Mouse (Mus musculus) ES-E14 (cell line): ENCODE results near the gene Zzz3. TPM values are rescaled to one million over a fixed set of nuclear protein-coding genes. Genes with fewer than 3 reads are reported as not detected.

ENCODE experiments used
- DNase-seq: peaks from one replicate; pipeline ENCODE4 v3.0.0-alpha.2; 2013; ENCODE audit warnings: low read depth, low spot score
- H3K27ac ChIP-seq: 2 replicates; pipeline ENCODE4 v1.5.1; 2012; ENCODE audit warnings: low read depth, mild to moderate bottlenecking, low read length, moderate library complexity, mixed read lengths; ENCODE audit not compliant: poor library complexity, insufficient read depth, severe bottlenecking
- H3K36me3 ChIP-seq: 2 replicates; pipeline ENCODE4 v1.6.1; 2012; ENCODE audit warnings: mild to moderate bottlenecking, low read length, moderate library complexity, mixed read lengths; ENCODE audit not compliant: control insufficient read depth, poor library complexity, insufficient read depth, severe bottlenecking
- H3K4me1 ChIP-seq, 2 experiments: fragments of 150-350 bp in 1 of 2; sonication (generic) in 1 of 2; 2 replicates each; pipeline ENCODE4 v1.6.1; 2012; ENCODE audit warnings: low read length in 2 of 2, mild to moderate bottlenecking in 1 of 2, mixed read lengths in 1 of 2; ENCODE audit not compliant: control insufficient read depth in 2 of 2, insufficient read depth in 2 of 2, poor library complexity in 1 of 2
- H3K4me3 ChIP-seq, 2 experiments: fragments of 150-350 bp in 1 of 2; sonication (generic) in 1 of 2; 2 replicates each; pipeline ENCODE4 v1.5.1; 2012; ENCODE audit warnings: low read length in 2 of 2, low read depth in 1 of 2, mild to moderate bottlenecking in 1 of 2, mixed read lengths in 1 of 2; ENCODE audit not compliant: insufficient read depth in 1 of 2, poor library complexity in 1 of 2, severe bottlenecking in 1 of 2
- H3K9ac ChIP-seq: 2 replicates; pipeline ENCODE4 v1.6.1; 2012; ENCODE audit warnings: low read depth, mild to moderate bottlenecking, low read length, mixed read lengths; ENCODE audit not compliant: poor library complexity, insufficient read depth, severe bottlenecking
- H3K9me3 ChIP-seq: fragments of 150-350 bp; sonication (generic); 2 replicates; pipeline ENCODE4 v1.6.1; 2012; ENCODE audit warnings: low read depth, mild to moderate bottlenecking, low read length; ENCODE audit not compliant: control insufficient read depth, insufficient read depth
- CHD2 ChIP-seq: IDR thresholded peaks from 2 replicates; pipeline ENCODE4 v1.6.1; 2014; ENCODE audit warnings: mild to moderate bottlenecking, low read depth, low read length, inconsistent platforms
- HCFC1 ChIP-seq: IDR thresholded peaks from 2 replicates; pipeline ENCODE4 v1.6.1; 2012; ENCODE audit warnings: low read length, inconsistent platforms, borderline replicate concordance; ENCODE audit not compliant: insufficient read depth
- MAFK ChIP-seq: IDR thresholded peaks from 2 replicates; pipeline ENCODE4 v1.6.1; 2014; ENCODE audit warnings: mild to moderate bottlenecking, low read depth, low read length, inconsistent platforms; ENCODE audit not compliant: insufficient read depth
- ZC3H11A ChIP-seq: IDR thresholded peaks from 2 replicates; pipeline ENCODE4 v1.6.1; 2012; ENCODE audit warnings: low read depth, mild to moderate bottlenecking, inconsistent platforms, low read length, borderline replicate concordance
- ZNF384 ChIP-seq: IDR thresholded peaks from 2 replicates; pipeline ENCODE4 v1.6.1; 2012; ENCODE audit warnings: low read depth, low read length, inconsistent platforms
- in situ Hi-C, 2 experiments: fragments of 600-800 bp; cut with MboI; formaldehyde crosslinking; loops; one replicate each; pipeline ENCODE4 v1.15.1; 2025; ENCODE audit warnings: low sequenced_read_pairs in 2 of 2, inconsistent platforms in 1 of 2; ENCODE audit not compliant: unreplicated experiment in 2 of 2
- total RNA-seq: library from RNA; depleted of rRNA; stranded (reverse); fragments of 300-350 nt; gene quantifications from 2 replicates; pipeline ENCODE4 v1.2.3, GENCODE M21; 2012

The Zzz3 gene
- total RNA-seq, 1 experiment = 40.9 TPM

- H3K9me3 ChIP-seq = no peaks in the 10 kb centered on the region
- TF ChIP-seq MAFK = no peak
- no peak for TF ChIP-seq ZNF384
- TF ChIP-seq HCFC1 = no peak
- TF ChIP-seq CHD2 = no peak
- TF ChIP-seq ZC3H11A = no peak
- H3K36me3 ChIP-seq = no peaks in the 10 kb centered on the region
- no peak overlapping the region for H3K4me3 ChIP-seq
- H3K9ac ChIP-seq = no peak overlapping the region
- in situ Hi-C loops = no loop called here
- no peak overlapping the region for H3K27ac ChIP-seq
- H3K4me1 ChIP-seq = peaks cover 2 to 8% of the 10 kb centered on the region in 2 experiments; a peak in 2 of 4 replicates
- DNase-seq = no peak
Observed at GRCm38 (mm10) chr3:152412362-152412761, 17.1 kb downstream of the Zzz3 start.

GRCm38 (mm10) chr3:152428925-152429324 is 33.7 kb downstream of the Zzz3 start:
- no peak for DNase-seq
- Histone ChIP-seq H3K4me3 (no peak overlapping the region), H3K9me3 (no peaks in the 10 kb centered on the region), H3K9ac (no peak overlapping the region), H3K36me3 (peaks cover 9% of the 10 kb centered on the region), H3K27ac (no peak overlapping the region), H3K4me1 (no peaks in the 10 kb centered on the region)
- TF ChIP-seq MAFK (no peak), CHD2 (no peak), ZC3H11A (no peak), ZNF384 (no peak), HCFC1 (no peak)
- in situ Hi-C loops = no loop called here

GRCm38 (mm10) chr3:152432677-152433076 is 37.4 kb downstream of the Zzz3 start:
- TF ChIP-seq CHD2 (no peak), ZNF384 (no peak), MAFK (no peak), ZC3H11A (no peak), HCFC1 (no peak)
- Histone ChIP-seq H3K4me1 (no peaks in the 10 kb centered on the region), H3K27ac (no peak overlapping the region), H3K36me3 (peaks cover 9% of the 10 kb centered on the region), H3K9ac (no peak overlapping the region), H3K4me3 (no peak overlapping the region), H3K9me3 (no peaks in the 10 kb centered on the region)
- no peak for DNase-seq
- in situ Hi-C loops = no loop called here

- Histone ChIP-seq H3K9ac (no peak overlapping the region), H3K36me3 (no peaks in the 10 kb centered on the region), H3K27ac (no peak overlapping the region), H3K4me1 (no peaks in the 10 kb centered on the region), H3K9me3 (no peaks in the 10 kb centered on the region), H3K4me3 (no peak overlapping the region)
- in situ Hi-C loops = no loop called here
- TF ChIP-seq ZC3H11A (no peak), MAFK (no peak), HCFC1 (no peak), CHD2 (no peak), ZNF384 (no peak)
- no peak for DNase-seq
Observed at GRCm38 (mm10) chr3:152435590-152435989, 40.3 kb downstream of the Zzz3 start.

- H3K4me1 ChIP-seq = no peaks in the 10 kb centered on the region
- H3K9me3 ChIP-seq = no peaks in the 10 kb centered on the region
- no peak for TF ChIP-seq CHD2
- no peak for DNase-seq
- no peak overlapping the region for H3K27ac ChIP-seq
- H3K9ac ChIP-seq = no peak overlapping the region
- no peaks in the 10 kb centered on the region for H3K36me3 ChIP-seq
- H3K4me3 ChIP-seq = no peak overlapping the region
- in situ Hi-C loops = no loop called here
Observed at GRCm38 (mm10) chr3:152438068-152438467, 42.8 kb downstream of the Zzz3 start.
